Mouse (Mus musculus): Measurements from ENCODE around the gene Acot7. TPM values are rescaled to one million over a fixed set of nuclear protein-coding genes. Genes with fewer than 3 reads are reported as not detected.
A peak's percentile ranks its signal among the peaks of the same experiment; 100 is the strongest.

Gene Acot7
- polyA plus RNA-seq, 1 experiment = 0.51 TPM

DNA sequence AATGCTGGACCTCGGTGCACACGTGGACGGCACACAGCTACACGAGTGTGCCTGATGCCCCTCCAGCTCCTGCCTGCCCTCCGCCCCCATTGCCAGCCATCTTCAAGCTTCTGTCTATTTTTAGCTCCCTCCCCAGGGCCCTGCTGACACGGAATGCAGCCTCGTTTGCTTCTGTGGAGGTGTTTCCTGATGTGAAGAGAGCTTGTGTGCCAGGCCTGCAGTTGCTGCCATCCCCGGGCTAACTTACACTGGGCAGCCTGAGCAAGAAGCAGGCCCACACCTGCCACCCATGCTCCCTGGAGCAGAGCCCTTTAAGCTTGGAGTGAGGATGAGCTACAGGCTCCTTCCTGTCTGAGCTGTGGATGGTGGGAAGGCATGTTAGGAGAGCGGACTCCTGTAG lies 84.3 kb downstream of the Acot7 start:
- Histone ChIP-seq H3K27me3 (ENCODE audit: control insufficient read depth) (no peaks in the 10 kb centered on the region), H3K36me3 (ENCODE audit: control insufficient read depth) (no peaks in the 10 kb centered on the region), H3K4me3 (replicated peaks) (no peak overlapping the region), H3K9me3 (ENCODE audit: control insufficient read depth, low read length) (no peaks in the 10 kb centered on the region), H3K4me1 (ENCODE audit: control insufficient read depth) (peaks cover 54% of the 10 kb centered on the region)
- no peak for TF ChIP-seq TAL1 (IDR thresholded peaks at IDR 0.05; ENCODE audit: low read length)
- no peak for TF ChIP-seq GATA1 (IDR thresholded peaks at IDR 0.05; ENCODE audit: low read length)

DNA sequence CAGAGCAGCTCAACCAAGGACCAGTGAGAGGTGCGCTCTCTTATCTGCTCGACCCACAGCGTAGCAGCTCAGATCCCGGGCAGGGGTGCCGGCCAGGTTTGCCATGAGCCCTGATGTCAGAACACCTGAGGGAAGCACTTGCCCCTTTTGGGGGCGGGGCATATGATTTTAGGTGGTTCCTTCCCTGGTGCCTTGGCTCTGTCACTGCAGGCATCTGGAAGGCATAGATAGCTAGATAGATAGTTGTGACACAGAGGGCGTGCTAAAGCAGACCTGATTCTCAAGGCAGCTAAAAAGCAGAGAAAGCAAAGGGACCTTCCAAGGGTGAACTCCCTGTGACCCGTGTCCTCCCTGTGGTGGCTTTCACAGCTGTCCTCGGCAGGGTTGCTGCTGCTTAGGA lies 85.2 kb downstream of the Acot7 start:
- Histone ChIP-seq H3K9me3 (ENCODE audit: control insufficient read depth, low read length) (no peaks in the 10 kb centered on the region), H3K36me3 (ENCODE audit: control insufficient read depth) (no peaks in the 10 kb centered on the region), H3K27me3 (ENCODE audit: control insufficient read depth) (no peaks in the 10 kb centered on the region), H3K4me1 (ENCODE audit: control insufficient read depth) (peaks cover 47% of the 10 kb centered on the region), H3K4me3 (replicated peaks) (no peak overlapping the region)
- TF ChIP-seq TAL1 (IDR thresholded peaks at IDR 0.05; ENCODE audit: low read length) = peak; percentile 43; the same call in 2 of the 3 replicates
- peak; percentile 23; the same call in 1 of the 2 replicates for TF ChIP-seq GATA1 (IDR thresholded peaks at IDR 0.05; ENCODE audit: low read length)

DNA sequence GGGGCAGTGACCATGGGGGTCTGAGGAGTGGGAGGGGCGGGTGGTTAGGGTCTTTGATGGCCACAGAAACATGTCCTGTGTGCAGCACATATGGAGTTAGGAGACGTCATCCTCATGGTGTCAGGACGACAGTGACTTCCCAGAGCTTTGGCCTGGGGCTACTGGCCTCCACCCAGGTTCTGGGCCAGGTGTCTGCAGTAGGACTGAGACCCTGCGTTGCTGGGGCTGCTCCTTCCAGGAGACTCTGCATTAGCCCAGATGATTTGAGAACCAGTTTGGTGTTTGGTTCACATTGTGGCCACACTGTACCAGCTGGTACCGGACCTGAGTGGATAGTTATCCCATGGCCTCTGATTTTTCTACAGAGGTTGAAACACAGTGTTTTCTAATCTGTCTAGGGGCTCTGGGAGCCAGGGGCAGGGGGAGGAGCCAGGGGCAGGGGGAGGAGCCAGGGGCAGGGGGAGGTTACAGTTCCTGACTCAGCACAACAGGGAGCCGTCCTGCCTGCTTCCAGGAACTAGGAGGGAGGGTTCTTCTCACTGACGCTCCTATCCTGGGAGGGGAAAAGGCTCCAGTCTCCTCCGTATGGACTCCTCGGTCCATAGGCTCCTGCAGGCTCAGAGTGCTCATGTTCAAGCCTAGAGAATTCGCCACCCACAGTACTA lies 85.7 kb downstream of the Acot7 start:
- peaks cover 2% of the 10 kb centered on the region; the same call in 1 of the 2 replicates for H3K36me3 ChIP-seq (ENCODE audit: control insufficient read depth)
- H3K27me3 ChIP-seq (ENCODE audit: control insufficient read depth) = no peaks in the 10 kb centered on the region
- no peaks in the 10 kb centered on the region for H3K9me3 ChIP-seq (ENCODE audit: control insufficient read depth, low read length)
- H3K4me1 ChIP-seq (ENCODE audit: control insufficient read depth) = peaks cover 42% of the 10 kb centered on the region
- peak overlapping the region; percentile 28 for H3K4me3 ChIP-seq (replicated peaks)
- no peak for TF ChIP-seq GATA1 (IDR thresholded peaks at IDR 0.05; ENCODE audit: low read length)
- no peak for TF ChIP-seq TAL1 (IDR thresholded peaks at IDR 0.05; ENCODE audit: low read length)

DNA sequence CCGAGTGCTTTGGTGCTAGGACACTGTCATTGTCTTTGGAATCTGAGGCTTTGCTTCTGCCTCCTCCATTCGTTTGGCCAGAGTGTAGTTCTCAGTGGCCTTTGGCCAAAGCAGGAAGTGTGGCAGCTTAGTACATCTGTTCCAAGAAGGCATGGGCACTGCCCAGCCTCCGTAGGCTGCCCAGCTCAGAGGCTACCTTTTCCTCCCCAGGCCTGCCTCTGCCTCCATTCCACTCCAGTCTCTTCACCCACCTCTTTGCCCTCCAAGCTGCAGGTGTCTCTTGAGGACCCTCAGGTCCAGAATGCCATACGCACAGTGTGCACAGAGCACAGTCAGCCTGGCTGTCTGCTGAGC lies 86.2 kb downstream of the Acot7 start:
- TF ChIP-seq TAL1 (IDR thresholded peaks at IDR 0.05; ENCODE audit: low read length) (no peak), GATA1 (IDR thresholded peaks at IDR 0.05; ENCODE audit: low read length) (no peak)
- peaks cover 42% of the 10 kb centered on the region for H3K4me1 ChIP-seq (ENCODE audit: control insufficient read depth)
- no peaks in the 10 kb centered on the region for H3K27me3 ChIP-seq (ENCODE audit: control insufficient read depth)
- H3K36me3 ChIP-seq (ENCODE audit: control insufficient read depth) = peaks cover 2% of the 10 kb centered on the region; the same call in 1 of the 2 replicates
- H3K4me3 ChIP-seq (replicated peaks) = peak overlapping the region; percentile 28
- no peaks in the 10 kb centered on the region for H3K9me3 ChIP-seq (ENCODE audit: control insufficient read depth, low read length)

DNA sequence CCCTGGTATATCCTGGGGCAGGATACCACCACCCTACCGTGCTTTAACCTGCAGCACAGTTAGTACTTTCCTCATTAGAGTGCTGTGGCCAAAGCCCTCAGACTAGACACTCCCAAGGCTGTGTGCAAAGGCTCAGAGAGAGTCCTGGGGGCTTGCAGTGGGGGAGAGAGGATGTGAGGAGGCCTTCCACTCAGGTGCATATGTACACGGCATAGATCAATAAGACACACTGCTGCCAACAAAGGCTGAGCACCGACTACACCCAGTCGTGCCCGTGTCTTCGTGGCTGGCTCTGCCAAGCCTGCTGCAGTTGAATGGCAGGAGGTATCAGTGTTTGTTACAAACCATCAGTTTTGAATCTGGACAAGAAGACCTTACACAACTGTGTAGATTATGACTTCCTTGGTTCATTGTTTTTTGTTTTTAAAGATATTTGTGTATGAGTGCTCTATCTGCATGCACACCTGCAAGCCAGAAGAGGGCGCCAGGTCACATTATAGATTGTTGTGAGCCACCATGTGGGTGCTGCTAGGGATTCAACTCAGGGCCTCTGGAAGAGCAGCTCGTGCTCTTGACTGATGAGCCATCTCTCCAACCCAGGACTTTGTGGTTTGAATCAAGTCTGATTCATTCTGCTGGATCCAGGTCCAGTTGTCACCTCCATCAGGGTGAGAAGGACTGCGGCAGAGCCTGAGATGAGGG lies 87.1 kb downstream of the Acot7 start:
- TF ChIP-seq GATA1 (IDR thresholded peaks at IDR 0.05; ENCODE audit: low read length) (no peak), TAL1 (IDR thresholded peaks at IDR 0.05; ENCODE audit: low read length) (no peak)
- Histone ChIP-seq H3K27me3 (ENCODE audit: control insufficient read depth) (no peaks in the 10 kb centered on the region), H3K9me3 (ENCODE audit: control insufficient read depth, low read length) (no peaks in the 10 kb centered on the region), H3K36me3 (ENCODE audit: control insufficient read depth) (peaks cover 2% of the 10 kb centered on the region; the same call in 1 of the 2 replicates), H3K4me1 (ENCODE audit: control insufficient read depth) (peaks cover 42% of the 10 kb centered on the region), H3K4me3 (replicated peaks) (no peak overlapping the region)

DNA sequence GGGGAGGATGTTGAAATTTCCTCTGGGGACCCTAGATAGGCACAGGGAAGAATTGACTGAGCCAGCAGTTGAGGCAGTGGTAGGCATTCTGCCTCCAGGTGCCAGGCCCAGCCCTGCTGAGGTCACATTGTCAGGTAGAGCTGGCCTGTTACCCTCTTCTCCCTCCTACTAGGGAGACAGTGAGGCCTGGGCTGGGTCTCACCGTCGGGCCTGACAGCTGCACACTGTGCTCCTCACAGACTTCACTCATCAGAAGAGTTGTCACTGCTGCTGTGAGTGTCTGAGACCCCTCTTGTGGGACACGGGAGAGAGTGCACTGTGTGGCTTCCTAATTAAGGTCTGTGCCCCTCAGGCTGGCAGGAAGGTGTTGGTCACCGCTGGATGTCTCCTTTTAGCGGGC lies 87.9 kb downstream of the Acot7 start:
- H3K4me1 ChIP-seq (ENCODE audit: control insufficient read depth) = peaks cover 39% of the 10 kb centered on the region
- H3K36me3 ChIP-seq (ENCODE audit: control insufficient read depth) = peaks cover 2% of the 10 kb centered on the region; the same call in 1 of the 2 replicates
- TF ChIP-seq GATA1 (IDR thresholded peaks at IDR 0.05; ENCODE audit: low read length) (no peak), TAL1 (IDR thresholded peaks at IDR 0.05; ENCODE audit: low read length) (no peak)

DNA sequence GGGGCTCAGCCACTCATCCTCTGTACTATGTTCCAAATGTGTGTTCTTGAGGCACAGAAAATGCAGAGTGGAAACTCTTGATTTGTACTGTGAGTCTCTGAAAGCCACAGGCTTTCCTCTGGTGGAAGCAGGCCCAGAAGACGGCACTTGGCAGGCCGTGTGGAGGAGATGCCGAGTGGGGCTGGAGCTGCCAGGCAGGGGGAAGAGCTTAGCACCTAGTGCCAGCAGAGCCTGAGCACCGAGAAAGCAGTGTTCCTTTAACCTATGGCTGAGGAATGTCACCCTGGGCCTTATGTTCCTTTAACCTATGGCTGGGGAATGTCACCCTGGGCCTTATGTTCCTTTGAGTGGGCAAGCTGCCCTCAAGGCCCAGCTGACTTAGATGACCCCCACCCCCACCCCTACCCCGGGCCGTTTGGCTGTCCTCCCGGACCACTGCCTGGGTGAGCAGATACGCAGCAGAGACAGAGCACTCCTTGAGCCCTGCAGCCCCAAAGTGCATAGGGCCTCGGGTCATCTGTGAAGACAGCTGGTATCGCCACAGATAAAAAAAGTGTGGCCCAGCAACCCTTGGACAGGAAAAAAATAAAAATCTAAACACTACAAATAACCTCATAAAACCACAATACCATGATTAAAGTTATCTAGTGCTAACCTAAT lies 88.4 kb downstream of the Acot7 start:
- Histone ChIP-seq H3K36me3 (ENCODE audit: control insufficient read depth) (peaks cover 2% of the 10 kb centered on the region; the same call in 1 of the 2 replicates), H3K27me3 (ENCODE audit: control insufficient read depth) (no peaks in the 10 kb centered on the region), H3K9me3 (ENCODE audit: control insufficient read depth, low read length) (no peaks in the 10 kb centered on the region), H3K4me1 (ENCODE audit: control insufficient read depth) (peaks cover 37% of the 10 kb centered on the region), H3K4me3 (replicated peaks) (no peak overlapping the region)
- no peak for TF ChIP-seq GATA1 (IDR thresholded peaks at IDR 0.05; ENCODE audit: low read length)
- no peak for TF ChIP-seq TAL1 (IDR thresholded peaks at IDR 0.05; ENCODE audit: low read length)

More for the DNA sequence above, 87.9 kb downstream of the Acot7 start:
- Histone ChIP-seq H3K4me3 (replicated peaks) (no peak overlapping the region), H3K27me3 (ENCODE audit: control insufficient read depth) (no peaks in the 10 kb centered on the region), H3K9me3 (ENCODE audit: control insufficient read depth, low read length) (no peaks in the 10 kb centered on the region)

DNA sequence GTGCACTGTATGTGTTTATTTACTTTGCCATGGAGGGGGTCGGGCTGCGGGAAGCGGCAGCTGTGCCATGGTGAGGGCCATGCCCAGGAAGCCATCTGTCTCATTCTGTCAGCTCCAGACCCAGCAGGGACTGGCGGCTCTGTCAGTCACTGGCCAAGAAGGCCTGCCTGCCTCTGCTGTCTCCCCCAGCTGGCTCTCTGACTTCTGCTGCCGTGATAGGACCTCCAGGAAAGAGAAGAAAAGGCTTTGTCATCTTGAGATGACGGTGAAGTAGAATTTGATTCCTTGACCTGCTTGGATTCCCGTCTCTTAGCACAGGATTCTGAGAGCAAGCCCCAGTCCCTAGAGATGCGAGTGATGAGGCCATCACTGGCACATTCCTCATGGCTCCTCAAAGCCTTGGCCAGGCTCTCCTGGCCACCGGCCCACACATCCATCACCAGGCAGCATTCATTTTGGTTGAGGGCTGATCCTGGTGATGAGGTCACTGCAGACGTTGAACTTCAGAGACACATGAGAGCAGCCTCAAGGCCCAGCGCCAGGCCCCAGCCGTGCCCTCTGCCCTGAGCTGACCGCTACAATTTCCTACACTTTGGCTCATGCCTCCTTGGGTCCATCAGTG lies 89.9 kb downstream of the Acot7 start:
- H3K4me1 ChIP-seq (ENCODE audit: control insufficient read depth) = peaks cover 22% of the 10 kb centered on the region
- H3K36me3 ChIP-seq (ENCODE audit: control insufficient read depth) = peaks cover 2% of the 10 kb centered on the region; the same call in 1 of the 2 replicates
- no peak overlapping the region for H3K4me3 ChIP-seq (replicated peaks)
- peaks cover 7% of the 10 kb centered on the region for H3K27me3 ChIP-seq (ENCODE audit: control insufficient read depth)
- H3K9me3 ChIP-seq (ENCODE audit: control insufficient read depth, low read length) = no peaks in the 10 kb centered on the region
- TF ChIP-seq GATA1 (IDR thresholded peaks at IDR 0.05; ENCODE audit: low read length) (no peak), TAL1 (IDR thresholded peaks at IDR 0.05; ENCODE audit: low read length) (no peak)
